Mouse (Mus musculus): ENCODE results near the gene Olfr656.

Gene Olfr656
- long read RNA-seq, experiment 1, result 0 reads
- long read RNA-seq, experiment 2, result 0 reads

DNA sequence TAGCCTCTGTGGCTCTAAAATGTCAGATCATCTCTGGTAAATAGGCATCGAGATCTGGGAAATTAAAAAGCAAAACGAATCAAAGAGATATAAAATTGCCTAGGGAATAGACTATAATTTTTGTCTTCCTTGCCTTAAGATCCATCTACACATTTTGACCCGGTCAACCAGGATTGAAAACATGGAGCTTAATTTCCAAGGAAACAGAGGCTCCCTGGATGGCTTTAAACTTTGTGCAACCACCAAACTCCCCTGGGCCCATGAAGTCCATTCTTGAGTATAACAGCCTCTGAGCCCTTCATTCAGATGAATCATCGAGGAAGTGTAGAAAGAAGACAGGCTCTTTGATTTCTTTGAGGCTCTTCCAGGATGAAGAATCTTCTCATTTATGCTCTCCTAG, at the start of gene Olfr656:
TSS of gene Olfr656 (plus strand) at position 301 of the 400 bp plus-strand sequence.
- intact Hi-C loops (cut with DNase I), result no loop called here

DNA sequence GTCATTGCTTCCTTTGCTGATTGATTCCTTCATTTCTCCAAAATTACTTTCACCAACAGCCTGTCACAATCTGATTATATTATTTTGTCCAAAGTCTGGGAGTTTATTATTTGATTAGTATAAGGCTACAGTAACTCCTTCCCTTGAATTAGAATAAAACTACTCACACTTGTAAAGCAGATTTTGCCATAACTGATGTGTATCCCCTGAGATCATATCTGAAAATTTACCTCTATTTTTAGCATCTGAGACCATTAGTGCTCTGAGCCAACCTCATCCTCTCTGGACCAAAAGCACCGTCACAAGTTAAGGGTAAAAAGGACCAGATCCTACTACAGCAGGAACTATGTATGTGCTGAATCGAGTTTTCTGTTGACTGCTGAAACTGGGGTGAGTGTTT, 36.7 kb upstream of the Olfr656 start, which contains the start of gene Olfr653:
TSS of gene Olfr653 (plus strand) at position 301 of the 400 bp plus-strand sequence.
- intact Hi-C loops (cut with DNase I), result no loop called here

DNA sequence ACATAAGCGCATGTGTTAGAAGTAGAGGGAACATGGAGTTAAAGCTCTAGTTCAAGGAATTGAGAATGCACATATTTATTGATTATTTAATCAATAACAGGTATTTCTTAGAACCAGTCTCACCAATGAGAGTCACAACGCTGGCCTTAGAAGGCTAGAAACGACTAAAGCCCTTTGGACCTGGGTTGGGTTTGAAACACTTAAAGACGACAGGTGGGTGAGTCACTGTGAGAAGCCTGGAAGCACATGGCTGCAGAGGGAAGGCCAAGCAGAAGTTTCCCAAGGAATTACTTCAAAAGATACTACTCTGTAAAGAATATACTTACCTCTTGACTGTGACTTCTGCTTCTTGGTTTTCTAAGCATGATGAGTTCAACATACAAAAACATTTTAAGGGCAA, 32.9 kb upstream of the Olfr656 start:
- intact Hi-C loops (cut with DNase I), result no loop called here

DNA sequence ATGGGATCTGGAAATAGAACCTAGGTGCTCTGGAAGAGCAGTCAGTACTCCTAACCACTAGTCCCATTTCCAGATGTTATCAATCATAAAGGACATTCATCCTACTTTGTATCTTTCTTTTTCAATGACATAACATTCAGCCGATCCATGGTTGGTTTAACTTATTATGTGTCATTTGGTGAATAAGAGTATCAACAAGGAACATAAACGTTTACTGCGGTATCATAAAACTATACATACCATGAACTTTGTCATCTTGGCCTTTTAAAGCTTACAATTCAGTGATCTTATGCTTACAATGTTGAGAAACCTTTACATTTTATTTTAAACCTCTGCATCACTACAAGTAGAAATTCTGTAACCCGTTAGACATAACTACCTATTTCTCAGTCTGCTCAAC, 32.3 kb upstream of the Olfr656 start:
- intact Hi-C loops (cut with DNase I), result no loop called here

DNA sequence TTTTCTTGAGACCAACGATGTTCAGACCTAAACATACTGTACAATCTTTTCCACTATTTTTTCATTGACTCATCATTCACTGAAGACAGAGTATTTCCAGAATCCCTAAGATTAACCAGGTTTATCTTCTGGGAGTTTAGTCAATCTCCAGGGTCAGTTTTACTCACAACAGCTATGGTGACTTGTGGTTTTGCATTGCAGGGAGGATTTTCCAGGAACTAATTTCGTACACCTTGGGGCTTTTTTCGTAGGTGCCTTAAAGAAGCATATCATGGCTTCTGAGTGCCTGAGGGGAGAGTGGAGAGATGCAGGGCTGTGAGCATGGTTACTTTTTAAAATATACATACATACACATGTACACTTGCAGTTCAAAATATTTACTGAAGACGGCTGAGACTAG, 27.0 kb upstream of the Olfr656 start, which contains the start of gene Olfr654:
TSS of gene Olfr654 (plus strand) at position 301 of the 400 bp plus-strand sequence.
- intact Hi-C loops (cut with DNase I), result no loop called here

DNA sequence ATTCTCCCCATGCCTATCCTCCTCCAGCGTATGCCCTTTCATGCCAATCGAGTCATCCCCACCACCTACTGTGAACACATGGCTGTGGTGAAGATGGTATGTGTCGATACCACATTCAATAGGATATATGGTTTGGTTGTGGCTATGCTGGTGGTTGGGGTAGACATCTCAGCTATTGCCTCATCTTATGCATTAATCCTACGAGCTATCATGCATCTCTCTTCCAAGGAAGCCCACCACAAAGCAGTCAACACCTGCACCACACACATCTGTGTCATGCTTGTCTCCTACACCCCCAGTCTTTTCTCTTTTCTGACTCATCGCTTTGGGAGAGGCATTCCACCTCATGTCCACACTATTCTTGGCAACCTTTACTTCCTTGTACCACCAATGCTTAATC, 25.5 kb upstream of the Olfr656 start:
- intact Hi-C loops (cut with DNase I), result no loop called here

DNA sequence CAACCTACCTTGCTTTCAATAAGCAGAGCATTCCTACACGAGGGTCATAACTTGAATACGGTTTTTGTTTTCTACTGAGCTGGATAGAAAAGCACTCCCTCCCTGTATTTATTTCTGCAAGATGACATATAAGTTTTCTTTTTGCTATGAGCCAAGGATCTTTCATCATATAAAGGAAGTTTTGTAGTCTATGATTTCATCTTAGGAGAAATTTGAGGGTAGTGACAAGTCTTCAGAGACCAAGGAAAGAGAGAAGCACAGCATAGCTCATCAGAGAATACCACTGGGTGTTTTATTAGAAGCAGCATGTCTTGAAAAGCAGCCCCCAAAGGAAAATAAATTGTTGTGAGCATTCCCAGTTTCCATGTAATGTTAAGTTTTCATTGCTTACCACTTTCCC, 12.1 kb upstream of the Olfr656 start, which contains the start of gene Olfr655:
TSS of gene Olfr655 (minus strand) at position 101 of the 400 bp plus-strand sequence.
- intact Hi-C loops (cut with DNase I), result no loop called here

DNA sequence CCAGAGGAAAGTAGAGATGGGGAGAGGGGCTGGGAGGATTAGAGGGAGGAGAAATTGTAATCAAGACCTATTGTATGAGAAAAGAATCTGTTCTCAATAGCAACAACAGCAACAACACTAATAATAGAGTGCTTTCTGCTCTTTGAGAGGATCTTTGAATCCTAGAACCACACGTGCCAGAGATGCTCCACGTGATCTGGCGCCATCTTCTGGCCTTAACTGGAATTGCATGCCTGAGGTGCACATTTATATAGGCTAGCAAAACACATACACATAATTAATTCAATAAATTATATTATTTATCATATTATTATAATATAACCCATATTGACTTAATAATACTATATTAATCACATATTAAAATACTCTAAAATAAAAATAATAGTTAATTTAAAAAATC, 10.6 kb upstream of the Olfr656 start:
- intact Hi-C loops (cut with DNase I), result no loop called here

DNA sequence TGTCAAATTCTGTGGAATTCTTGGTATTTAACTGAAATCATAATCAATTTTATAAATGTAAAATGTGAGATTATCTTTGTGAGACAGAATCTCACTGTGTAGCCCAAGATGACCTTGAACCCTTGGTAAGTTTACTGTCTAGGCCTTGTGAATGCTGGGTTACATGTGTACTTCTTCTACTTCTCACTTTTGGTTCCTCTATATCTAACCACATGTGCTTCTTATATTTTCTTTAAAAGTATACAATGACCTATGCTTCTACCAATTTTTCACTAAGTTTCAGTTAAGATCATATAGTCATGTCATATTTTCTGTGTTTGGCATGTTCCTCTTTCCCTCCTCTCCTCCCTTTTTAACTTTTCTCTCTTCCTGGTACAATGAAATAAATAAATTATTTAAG, 9.0 kb upstream of the Olfr656 start:
- intact Hi-C loops (cut with DNase I), result no loop called here

DNA sequence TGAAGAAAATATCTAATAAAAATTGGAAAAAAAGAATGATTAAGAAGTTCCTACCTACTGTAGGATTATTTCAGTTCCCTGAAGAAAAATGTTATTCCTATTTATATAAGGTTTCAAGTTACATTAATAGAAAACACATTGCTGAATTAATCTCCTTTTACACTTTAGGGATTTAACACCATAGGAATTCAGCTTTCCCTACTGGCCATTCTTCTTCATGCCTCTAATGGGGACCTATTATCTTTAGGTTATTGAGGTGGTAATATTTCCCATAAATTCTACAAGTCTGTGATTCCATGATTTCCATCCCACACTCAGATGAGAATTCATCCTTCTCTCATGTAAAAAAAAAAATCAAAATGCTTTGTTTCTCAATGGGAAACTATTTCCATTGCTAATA, 10.7 kb downstream of the Olfr656 start, which contains the start of gene Olfr657:
TSS of gene Olfr657 (plus strand) at position 301 of the 400 bp plus-strand sequence.
- intact Hi-C loops (cut with DNase I), result no loop called here

DNA sequence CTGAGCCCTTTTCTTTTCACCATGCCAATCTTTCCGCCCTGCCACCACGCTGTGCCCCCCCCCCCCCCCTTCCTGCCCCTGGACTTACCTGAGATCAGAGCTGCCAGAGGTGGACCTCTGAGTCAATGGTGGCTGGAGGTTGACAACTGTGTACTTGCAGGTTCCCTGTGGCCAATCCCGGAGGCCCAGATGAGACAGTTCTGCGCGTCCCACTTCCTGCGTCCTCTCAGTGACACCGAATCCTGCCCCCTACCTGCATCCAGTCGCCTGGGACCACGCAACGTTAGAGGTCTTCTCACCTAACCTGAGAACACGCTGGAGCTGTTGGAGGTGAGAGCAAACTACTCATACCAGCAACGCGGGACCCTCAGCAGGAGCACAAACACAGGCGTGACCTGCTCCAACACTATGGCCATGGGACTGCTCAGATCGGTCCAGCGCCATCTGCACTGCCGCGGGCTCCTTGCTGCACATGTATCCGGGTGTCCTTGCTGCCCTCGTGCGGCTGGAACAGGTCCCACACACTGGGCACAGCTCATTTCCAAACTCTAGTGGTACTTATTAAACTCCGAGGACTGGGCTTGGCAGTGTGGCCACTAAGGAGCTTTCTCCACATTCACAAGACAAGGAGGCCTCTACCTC, 33.2 kb downstream of the Olfr656 start, which contains the start of gene Olfr658:
TSS of gene Olfr658 (minus strand) at position 465 of the 642 bp plus-strand sequence.
- intact Hi-C loops (cut with DNase I), result no loop called here

DNA sequence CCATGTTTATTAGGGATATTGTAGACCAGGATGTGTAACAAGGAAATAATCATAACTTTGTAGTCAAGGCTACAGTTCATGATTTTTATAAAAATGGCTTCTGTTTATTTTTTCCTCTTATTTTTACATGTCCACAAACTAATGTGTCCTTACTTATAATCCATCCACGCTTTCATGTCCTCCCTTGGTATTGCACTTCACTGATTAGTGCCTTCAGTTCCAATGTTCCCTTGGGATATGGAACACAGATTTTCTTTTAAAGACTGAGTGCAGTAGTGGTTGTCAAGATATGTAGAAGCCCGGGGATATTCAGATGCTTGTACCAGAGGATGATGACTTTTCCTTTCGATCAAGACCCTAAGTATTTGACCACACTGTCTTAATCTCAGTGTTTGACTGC, 52.7 kb downstream of the Olfr656 start, which contains the start of gene Olfr659:
TSS of gene Olfr659 (plus strand) at position 301 of the 400 bp plus-strand sequence.
- intact Hi-C loops (cut with DNase I), result no loop called here
